Mouse (Mus musculus) macrophage (primary cell): ENCODE results near the gene 3425401B19Rik. TPM values are rescaled to one million over a fixed set of nuclear protein-coding genes. Genes with fewer than 3 reads are reported as not detected.

ENCODE experiments used
- H3K27ac ChIP-seq: fragments of 350-480 bp; formaldehyde crosslinking; 2 replicates; pipeline ENCODE4 v1.9.0; 2021
- H3K36me3 ChIP-seq: fragments of 350-480 bp; formaldehyde crosslinking; 2 replicates; pipeline ENCODE4 v1.9.0; 2021; ENCODE audit errors: inconsistent target
- H3K4me3 ChIP-seq: fragments of 350-480 bp; formaldehyde crosslinking; 2 replicates; pipeline ENCODE4 v1.9.0; 2021; ENCODE audit errors: inconsistent target
- H3K79me2 ChIP-seq: fragments of 350-480 bp; formaldehyde crosslinking; 2 replicates; pipeline ENCODE4 v1.9.0; 2021; ENCODE audit errors: inconsistent target
- WGBS: methylation state at CpG from one replicate; pipeline ENCODE4 v1.1.7; 2026; ENCODE audit warnings: inconsistent platforms; ENCODE audit not compliant: missing documents; 5-methylcytosine and 5-hydroxymethylcytosine counted together
- polyA plus RNA-seq: library from polyadenylated mRNA; stranded (reverse); fragments of 250-400 nt; gene quantifications from 3 replicates; pipeline ENCODE4 v1.2.4, GENCODE M21; 2018; ENCODE audit warnings: inconsistent platforms
- total RNA-seq, 78 experiments: library from RNA; depleted of rRNA; stranded (reverse); fragments of 250-400 nt; gene quantifications; 1 replicate in 9 of 78; 2 replicates in 24 of 78; 3 replicates in 43 of 78; 4 replicates in 2 of 78; pipeline ENCODE4 v1.2.4; 2018; ENCODE audit warnings: inconsistent platforms in 56 of 78

The 3425401B19Rik gene
- not detected for total RNA-seq (2018; cell fraction: chromatin; rRNA removed)
- total RNA-seq (2018; cell fraction: cytosol; rRNA removed) = not detected
- not detected for total RNA-seq (2018; cell fraction: nucleus; rRNA removed)
- not detected in 3 replicates for polyA plus RNA-seq

DNA sequence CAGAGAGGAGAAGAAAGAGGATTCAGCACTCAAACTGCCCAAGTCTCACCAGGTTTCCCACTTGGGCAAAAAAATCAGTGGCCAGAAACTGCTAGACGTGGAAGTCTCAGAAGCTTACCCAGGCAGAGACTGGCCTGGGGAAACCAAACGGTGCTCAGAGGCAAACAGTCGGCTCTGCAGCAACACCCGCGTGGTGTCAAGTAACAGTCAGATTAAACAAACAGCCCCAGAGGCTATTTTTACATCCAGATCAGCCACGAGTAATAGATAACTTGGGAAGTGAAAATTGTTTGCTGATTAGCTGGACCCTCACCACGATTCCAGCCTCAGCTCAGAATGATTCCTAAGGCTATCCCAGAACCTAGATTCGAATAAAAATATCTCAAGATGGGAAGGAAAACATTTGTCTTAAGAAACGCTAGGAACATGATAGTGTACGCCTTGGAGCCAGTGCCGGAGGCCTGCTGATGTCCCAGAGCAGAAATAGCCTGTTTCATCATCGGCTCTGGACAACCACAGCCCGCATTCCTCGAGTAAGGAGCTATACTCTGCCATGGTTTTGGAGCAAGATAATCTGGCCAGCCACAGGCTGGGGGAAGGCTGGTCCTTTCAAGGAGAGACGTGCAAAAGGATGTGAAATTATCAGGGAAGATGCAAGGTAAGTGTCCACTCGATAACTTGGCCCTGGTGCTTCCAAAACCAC, at the start of gene 3425401B19Rik:
Gene 3425401B19Rik (minus strand): TSS at position 170 of the 703 bp plus-strand sequence.
- H3K79me2 ChIP-seq = no peaks in the 10 kb centered on the region
- H3K4me3 ChIP-seq = no peak within 1 kb of the TSS
- WGBS = 60% methylated on average over 16 of the region's 16 CpGs

DNA sequence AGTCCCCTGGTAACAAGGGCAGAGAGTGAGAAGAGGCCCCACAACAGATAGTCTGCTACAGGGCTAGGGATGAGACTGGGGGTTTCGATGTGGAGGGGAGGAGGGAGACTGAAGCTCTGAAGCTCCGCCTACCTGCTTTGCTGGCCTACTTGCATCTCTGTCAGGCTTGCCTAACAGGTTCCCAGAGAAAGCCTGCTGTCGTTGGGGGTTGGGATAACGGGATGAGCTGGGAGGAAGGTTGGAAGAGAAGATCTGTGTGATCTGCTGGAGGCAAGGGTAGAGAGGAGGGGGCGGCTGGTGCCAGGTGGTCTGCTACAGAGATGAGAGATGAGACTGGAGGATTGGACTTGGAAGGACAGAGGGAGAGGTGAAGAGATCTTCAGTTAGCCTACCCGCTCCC, 47.9 kb upstream of the 3425401B19Rik start:
- WGBS = 68% methylated on average over 6 of the region's 6 CpGs
- H3K79me2 ChIP-seq = no peaks in the 10 kb centered on the region

More for the DNA sequence above, at the start of gene 3425401B19Rik:
- no peaks in the 10 kb centered on the region for H3K36me3 ChIP-seq
- no peak within 1 kb of the TSS for H3K27ac ChIP-seq

DNA sequence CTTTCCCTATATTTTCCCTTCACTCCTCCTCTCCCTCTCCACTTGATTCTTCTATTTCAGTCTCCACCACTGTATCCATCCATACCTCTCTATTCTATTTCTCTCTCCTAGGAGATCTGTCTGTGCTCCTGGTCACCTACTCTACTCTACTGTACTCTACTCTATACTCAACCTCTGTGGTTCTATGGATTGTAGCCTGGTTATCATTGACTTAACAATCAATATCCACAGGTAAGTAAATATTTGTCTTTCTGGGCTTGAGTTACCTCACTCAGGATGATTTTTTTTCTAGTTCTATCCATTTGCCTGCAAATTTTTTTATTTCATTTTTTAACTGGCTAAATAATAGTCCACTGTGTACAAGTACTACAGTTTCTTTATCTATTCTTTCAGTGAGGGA, 41.8 kb upstream of the 3425401B19Rik start:
- Histone ChIP-seq H3K36me3 (no peaks in the 10 kb centered on the region), H3K27ac (no peak overlapping the region), H3K79me2 (no peaks in the 10 kb centered on the region), H3K4me3 (no peak overlapping the region)

More for the DNA sequence above, 47.9 kb upstream of the 3425401B19Rik start:
- H3K27ac ChIP-seq = no peak overlapping the region
- no peak overlapping the region for H3K4me3 ChIP-seq
- H3K36me3 ChIP-seq = no peaks in the 10 kb centered on the region

DNA sequence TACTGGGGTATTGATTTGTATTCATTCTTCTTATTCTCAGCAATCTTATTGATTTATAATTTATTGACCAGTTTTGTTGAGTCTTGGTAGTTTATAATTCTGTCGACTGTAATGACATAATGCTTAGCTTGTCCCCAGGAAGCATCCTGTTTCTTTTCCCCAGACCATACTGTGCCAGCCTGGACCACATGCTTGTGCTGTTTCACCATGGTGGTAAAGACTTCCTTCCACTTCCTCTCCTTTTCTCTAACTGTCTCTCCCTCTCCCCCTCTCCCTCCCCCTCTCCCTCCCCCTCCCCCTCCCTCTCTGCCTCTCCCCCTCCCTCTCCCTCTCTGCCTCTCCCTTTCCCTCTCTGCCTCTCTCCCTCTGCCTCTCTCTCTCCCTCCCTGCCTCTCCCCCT, 36.4 kb upstream of the 3425401B19Rik start:
- Histone ChIP-seq H3K27ac (no peak overlapping the region), H3K36me3 (no peaks in the 10 kb centered on the region), H3K79me2 (no peaks in the 10 kb centered on the region), H3K4me3 (no peak overlapping the region)
- 0% methylated on average over 1 of the region's 1 CpGs for WGBS

DNA sequence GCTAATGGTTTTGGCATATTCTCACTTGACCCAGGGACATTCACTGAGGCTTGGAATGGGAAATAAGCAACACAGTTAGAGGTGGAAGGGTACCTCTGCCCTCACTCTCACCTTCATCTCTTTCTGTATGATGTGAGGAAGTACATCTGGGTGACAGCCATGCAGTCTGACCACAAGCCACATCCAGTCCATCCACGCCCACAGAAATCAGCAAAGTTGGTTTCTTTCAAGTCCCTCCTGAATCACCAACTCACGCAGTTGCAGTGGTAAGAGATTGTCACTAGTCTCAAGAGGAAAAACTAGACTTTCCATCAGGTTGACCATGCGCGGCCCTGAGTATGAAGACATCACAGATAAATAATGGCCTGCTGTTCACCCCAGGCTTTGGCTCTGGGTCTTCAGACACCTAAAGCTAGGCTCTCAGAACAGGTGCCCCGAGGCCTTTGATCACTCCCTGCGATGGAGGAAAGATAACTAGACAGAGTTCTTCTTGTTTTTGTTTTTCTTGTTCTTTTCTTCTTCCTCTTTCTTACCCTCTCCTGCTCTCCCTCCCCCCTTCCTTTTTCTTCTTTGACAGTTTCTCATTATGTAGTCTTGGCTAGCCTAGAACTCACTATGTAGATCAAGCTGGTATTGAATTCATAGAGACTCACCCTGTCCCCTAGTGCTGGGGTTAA, 31.8 kb upstream of the 3425401B19Rik start:
- no peak overlapping the region for H3K4me3 ChIP-seq
- no peak overlapping the region for H3K27ac ChIP-seq
- no peaks in the 10 kb centered on the region for H3K79me2 ChIP-seq
- 43% methylated on average over 6 of the region's 6 CpGs for whole genome bisulfite sequencing
- no peaks in the 10 kb centered on the region for H3K36me3 ChIP-seq

DNA sequence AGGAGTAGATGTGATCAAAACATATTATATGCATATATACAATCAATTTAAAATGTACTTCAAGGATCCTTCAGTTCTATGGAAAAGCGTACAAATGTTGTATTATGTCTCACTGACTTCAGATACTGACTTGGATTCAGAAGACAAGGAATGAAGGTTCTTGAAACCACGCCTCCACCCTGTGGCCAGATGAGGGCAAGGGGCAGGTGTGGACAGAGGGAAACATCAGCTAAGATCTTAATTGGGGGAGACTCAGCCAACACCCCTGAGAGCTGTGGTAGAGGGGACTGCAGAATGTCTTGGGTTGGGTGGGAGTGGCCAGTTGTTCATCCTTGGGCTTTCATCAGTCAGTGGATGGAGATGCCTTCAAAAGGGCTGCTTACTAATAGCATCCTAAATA, 30.4 kb upstream of the 3425401B19Rik start:
- H3K27ac ChIP-seq = no peak overlapping the region
- no peaks in the 10 kb centered on the region for H3K79me2 ChIP-seq
- WGBS = 95% methylated on average over 2 of the region's 2 CpGs
- H3K36me3 ChIP-seq = no peaks in the 10 kb centered on the region
- no peak overlapping the region for H3K4me3 ChIP-seq

DNA sequence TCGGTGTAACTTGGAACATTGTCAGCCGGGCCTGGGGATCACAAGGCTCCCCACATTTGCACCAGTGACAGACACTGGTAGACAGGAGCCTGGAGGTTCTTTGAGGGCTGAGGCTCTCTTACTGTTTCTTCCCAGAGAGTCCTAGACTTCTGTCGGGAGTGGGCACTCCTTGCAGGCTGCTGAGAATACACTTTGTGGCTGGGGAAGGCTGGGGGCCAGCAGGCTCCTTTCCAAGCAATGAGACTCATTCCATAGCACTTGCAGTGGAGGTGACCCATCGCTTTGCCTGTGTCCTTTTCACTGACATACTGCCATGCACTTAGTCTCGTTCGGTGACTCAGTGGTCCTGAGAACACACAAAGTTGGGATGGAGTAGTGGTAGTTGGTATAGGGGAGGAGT, 30.0 kb upstream of the 3425401B19Rik start:
- 95% methylated on average over 6 of the region's 6 CpGs for WGBS
- no peak overlapping the region for H3K4me3 ChIP-seq
- H3K79me2 ChIP-seq = no peaks in the 10 kb centered on the region
- H3K27ac ChIP-seq = no peak overlapping the region
- no peaks in the 10 kb centered on the region for H3K36me3 ChIP-seq

DNA sequence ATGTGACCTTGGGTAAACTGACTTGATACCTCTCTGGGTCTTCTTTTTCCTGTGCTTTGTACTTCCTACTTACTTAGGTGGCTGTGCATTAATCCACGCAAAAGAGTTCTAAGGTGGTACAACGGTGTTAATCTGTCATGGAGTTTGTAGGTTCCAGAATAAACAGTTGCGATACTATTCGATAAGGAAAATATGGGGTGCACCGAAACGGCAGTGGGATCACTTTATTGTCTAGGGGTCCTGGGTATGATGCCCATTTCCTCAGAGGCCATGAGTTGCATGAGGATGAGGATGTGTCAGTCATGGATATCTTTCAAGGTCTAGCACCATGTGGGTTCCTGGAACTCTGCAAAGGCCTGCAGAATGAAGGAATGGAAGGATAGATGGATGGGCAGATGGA, 24.8 kb upstream of the 3425401B19Rik start:
- Histone ChIP-seq H3K36me3 (no peaks in the 10 kb centered on the region), H3K27ac (no peak overlapping the region), H3K4me3 (no peak overlapping the region), H3K79me2 (no peaks in the 10 kb centered on the region)
- 91% methylated on average over 6 of the region's 6 CpGs for WGBS

DNA sequence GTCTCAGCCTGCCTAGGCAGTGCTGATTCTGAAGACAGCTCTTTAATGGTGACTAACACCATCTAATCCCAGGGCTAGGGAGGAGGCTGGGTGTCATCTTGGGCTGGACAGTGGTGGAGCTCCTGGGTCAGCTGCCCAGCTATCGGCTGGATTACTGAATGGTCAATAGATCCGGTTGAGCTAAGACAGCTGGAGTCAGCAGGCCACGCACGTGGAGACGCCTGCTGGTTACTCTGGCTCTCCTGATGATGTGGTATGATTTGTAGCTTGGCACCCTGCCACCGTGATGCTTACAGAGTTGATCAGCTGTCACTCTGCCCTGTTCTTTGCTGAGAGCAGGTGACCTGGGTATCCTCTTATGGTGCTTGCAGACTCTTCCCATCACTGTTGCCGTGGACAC, 23.7 kb upstream of the 3425401B19Rik start:
- Histone ChIP-seq H3K36me3 (no peaks in the 10 kb centered on the region), H3K4me3 (no peak overlapping the region), H3K79me2 (no peaks in the 10 kb centered on the region), H3K27ac (no peak overlapping the region)
- 78% methylated on average over 7 of the region's 7 CpGs for WGBS

DNA sequence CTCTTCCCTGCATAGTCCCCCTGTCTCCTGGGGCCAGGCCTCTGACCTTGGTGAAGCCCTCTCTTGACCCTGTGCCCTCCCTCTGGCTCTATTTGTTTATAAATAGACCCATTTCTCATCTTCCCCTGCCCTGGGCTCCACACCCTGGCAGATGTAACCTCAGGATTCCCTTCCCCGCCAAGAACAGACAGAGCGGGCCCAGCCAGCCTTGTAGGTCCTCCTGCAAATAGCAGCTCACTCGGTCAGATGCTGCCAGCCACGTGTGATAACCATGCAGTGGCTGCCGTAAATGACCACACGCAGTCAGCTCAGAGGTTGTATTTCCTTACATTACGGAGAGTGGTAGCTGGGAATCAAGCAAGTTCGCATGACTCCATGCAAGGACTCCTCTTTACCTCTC, 22.8 kb upstream of the 3425401B19Rik start:
- Histone ChIP-seq H3K79me2 (no peaks in the 10 kb centered on the region), H3K36me3 (no peaks in the 10 kb centered on the region), H3K27ac (no peak overlapping the region), H3K4me3 (no peak overlapping the region)
- 76% methylated on average over 8 of the region's 8 CpGs for WGBS

DNA sequence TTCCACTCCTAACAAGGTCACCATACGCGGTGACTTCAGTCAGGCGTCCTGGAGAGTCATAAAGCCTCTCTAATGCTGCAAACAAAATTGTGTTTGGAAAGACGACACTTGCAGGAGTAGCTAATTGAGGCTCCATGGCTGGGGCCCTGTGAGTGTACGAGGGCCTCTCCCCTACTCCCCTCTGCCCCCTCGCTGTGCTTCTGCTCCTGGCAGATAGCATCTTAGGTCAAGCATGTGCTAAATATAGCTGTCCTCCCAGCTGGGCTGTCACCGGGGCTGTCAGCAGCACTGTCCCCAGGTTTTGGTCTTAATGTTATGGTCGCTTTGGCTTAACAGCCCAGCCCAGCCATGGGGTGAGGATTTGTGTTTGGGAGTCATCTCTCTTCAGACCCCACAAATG, 15.9 kb upstream of the 3425401B19Rik start:
- no peak overlapping the region for H3K27ac ChIP-seq
- no peak overlapping the region for H3K4me3 ChIP-seq
- H3K36me3 ChIP-seq = no peaks in the 10 kb centered on the region
- H3K79me2 ChIP-seq = no peaks in the 10 kb centered on the region
- 57% methylated on average over 8 of the region's 8 CpGs for WGBS

DNA sequence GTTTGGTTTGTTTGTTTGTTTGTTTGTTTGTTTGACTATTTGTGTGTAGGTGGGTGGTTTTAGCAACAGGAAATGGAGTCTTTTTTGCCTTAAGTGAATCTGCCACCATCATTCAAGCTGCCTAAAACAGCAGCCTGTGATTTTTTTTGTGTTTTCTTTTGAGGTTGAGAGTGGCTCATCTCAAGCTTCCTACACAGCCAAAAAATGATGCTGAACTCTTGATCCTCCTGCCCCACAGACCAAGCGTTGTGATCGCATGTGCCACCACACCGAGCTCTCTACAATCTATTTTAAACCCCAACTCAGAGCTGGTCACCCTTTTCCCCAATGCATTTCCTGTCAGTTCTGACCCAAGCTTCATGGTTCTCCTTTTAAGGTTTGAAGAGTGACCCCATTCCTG, 13.5 kb upstream of the 3425401B19Rik start:
- no peak overlapping the region for H3K4me3 ChIP-seq
- WGBS = 14% methylated on average over 3 of the region's 3 CpGs
- H3K36me3 ChIP-seq = no peaks in the 10 kb centered on the region
- no peaks in the 10 kb centered on the region for H3K79me2 ChIP-seq
- no peak overlapping the region for H3K27ac ChIP-seq

DNA sequence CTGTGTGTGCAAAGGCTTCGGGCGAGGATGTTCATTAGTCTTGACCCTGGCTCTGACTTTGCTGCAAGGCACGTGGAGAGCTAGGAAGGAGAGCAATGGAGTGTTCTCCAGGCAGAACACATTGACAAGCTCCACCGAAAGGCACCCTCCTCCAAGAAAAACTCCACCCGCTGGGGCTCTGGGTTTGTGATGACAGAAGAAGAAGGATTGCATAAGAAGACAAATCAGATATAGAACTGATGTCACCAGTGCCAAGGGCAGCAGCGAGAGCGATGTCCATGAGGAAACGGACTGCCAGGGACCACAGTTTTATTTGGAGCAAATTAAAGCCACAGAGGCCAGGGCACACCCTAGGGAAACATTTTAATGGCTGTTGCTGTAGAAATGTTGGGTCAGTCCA, 12.7 kb upstream of the 3425401B19Rik start:
- Histone ChIP-seq H3K36me3 (no peaks in the 10 kb centered on the region), H3K4me3 (no peak overlapping the region), H3K79me2 (no peaks in the 10 kb centered on the region), H3K27ac (no peak overlapping the region)
- 68% methylated on average over 8 of the region's 8 CpGs for WGBS

DNA sequence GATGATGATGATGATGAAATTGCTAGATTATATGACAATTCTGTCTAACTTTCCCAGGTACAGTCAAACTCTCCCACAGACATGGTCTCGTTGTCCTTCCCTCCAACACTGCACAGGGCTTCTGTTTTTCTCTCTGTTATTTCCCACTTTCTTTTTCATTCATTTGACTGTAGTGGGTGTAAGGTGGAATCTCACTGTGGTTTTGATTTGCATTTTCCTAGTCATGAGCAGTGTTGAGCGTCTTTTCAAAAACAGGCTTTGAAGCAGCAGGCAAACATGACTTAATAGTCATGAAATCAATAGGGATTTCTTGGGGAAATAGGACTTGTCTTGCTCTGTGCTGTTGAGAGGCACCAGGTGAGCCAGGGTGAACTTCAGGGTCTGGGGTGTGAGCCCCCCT, 11.3 kb upstream of the 3425401B19Rik start:
- Histone ChIP-seq H3K4me3 (no peak overlapping the region), H3K79me2 (no peaks in the 10 kb centered on the region), H3K27ac (no peak overlapping the region), H3K36me3 (no peaks in the 10 kb centered on the region)
- WGBS = 85% methylated on average over 2 of the region's 2 CpGs

DNA sequence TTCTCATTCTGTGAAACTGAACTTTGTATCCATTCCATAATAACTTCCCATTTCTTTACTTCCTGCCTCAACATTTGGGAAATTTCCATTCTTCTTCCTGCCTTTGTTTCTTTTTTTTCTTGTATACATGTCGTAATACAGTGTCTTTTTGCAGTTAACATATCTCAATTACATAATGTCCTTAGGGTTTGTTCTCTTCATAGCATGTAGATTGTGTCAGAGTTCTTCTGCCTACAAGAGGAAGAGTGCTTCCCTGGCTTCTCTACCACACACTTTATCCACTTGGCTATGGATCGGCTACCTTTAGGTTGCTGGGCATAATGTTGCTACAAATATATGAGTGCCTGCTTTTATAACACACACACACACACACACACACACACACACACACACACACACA, 10.8 kb upstream of the 3425401B19Rik start:
- 55% methylated on average over 2 of the region's 2 CpGs for WGBS
- H3K27ac ChIP-seq = no peak overlapping the region
- no peaks in the 10 kb centered on the region for H3K79me2 ChIP-seq
- H3K4me3 ChIP-seq = no peak overlapping the region
- H3K36me3 ChIP-seq = no peaks in the 10 kb centered on the region
